Mouse (Mus musculus) spleen, adult 12 weeks (tissue): ENCODE measurements around the gene Actg1.
"Not testable (repeated sequence)": the region's sequence is repeated elsewhere in the genome, so short reads cannot be mapped to it uniquely, and the experiment has no call there.

Experiments used
- DNase-seq: peaks from one replicate; pipeline ENCODE4 v3.0.0; 2022; ENCODE audit warnings: low spot score

The Actg1 gene

GRCm38 (mm10) chr11:120360755-120361154, 12.4 kb upstream of the Actg1 start:
- no peak for DNase-seq

GRCm38 (mm10) chr11:120360062-120360461, 11.7 kb upstream of the Actg1 start:
- no peak for DNase-seq

GRCm38 (mm10) chr11:120359391-120359790, 11.0 kb upstream of the Actg1 start:
- DNase-seq = no peak

- no peak for DNase-seq
Measured at GRCm38 (mm10) chr11:120357791-120358401, 9.6 kb upstream of the Actg1 start.

- no peak for DNase-seq
Measured at GRCm38 (mm10) chr11:120356900-120357299, 8.6 kb upstream of the Actg1 start.

GRCm38 (mm10) chr11:120356319-120356840, 8.0 kb upstream of the Actg1 start:
- no peak for DNase-seq

- DNase-seq = no peak
Measured at GRCm38 (mm10) chr11:120355277-120356039, 7.1 kb upstream of the Actg1 start.

- no peak for DNase-seq
Measured at GRCm38 (mm10) chr11:120354304-120355276, 6.2 kb upstream of the Actg1 start.

GRCm38 (mm10) chr11:120353500-120354303, 5.4 kb upstream of the Actg1 start:
- peak; percentile 82 for DNase-seq

GRCm38 (mm10) chr11:120352571-120353290, 4.4 kb upstream of the Actg1 start:
- no peak for DNase-seq

GRCm38 (mm10) chr11:120352093-120352350, 3.7 kb upstream of the Actg1 start:
- not testable (repeated sequence) for DNase-seq

- no peak for DNase-seq
Measured at GRCm38 (mm10) chr11:120351250-120352092, 3.1 kb upstream of the Actg1 start.

GRCm38 (mm10) chr11:120350711-120351110, 2.4 kb upstream of the Actg1 start:
- no peak for DNase-seq

GRCm38 (mm10) chr11:120349986-120350702, 1.8 kb upstream of the Actg1 start:
- peak; percentile 58 for DNase-seq

- no peak for DNase-seq
Measured at GRCm38 (mm10) chr11:120349371-120349985, 1.1 kb upstream of the Actg1 start.

GRCm38 (mm10) chr11:120348684-120349370, 485 bp upstream of the Actg1 start:
- DNase-seq = no peak

GRCm38 (mm10) chr11:120347301-120347700, 1.0 kb downstream of the Actg1 start:
- no peak for DNase-seq

GRCm38 (mm10) chr11:120346383-120347034, 1.8 kb downstream of the Actg1 start:
- not testable (repeated sequence) for DNase-seq
